Mouse (Mus musculus) lung, postnatal 0 days (tissue): ENCODE measurements around the gene Uevld.

Experiments used
- CTCF ChIP-seq: IDR thresholded peaks from 2 replicates; pipeline ENCODE4 v1.5.1; 2016; ENCODE audit warnings: antibody characterized with exemption, mild to moderate bottlenecking
- EP300 ChIP-seq: IDR thresholded peaks from 2 replicates; pipeline ENCODE4 v1.6.1; 2016; ENCODE audit warnings: antibody characterized with exemption, mild to moderate bottlenecking, control low read depth

DNA sequence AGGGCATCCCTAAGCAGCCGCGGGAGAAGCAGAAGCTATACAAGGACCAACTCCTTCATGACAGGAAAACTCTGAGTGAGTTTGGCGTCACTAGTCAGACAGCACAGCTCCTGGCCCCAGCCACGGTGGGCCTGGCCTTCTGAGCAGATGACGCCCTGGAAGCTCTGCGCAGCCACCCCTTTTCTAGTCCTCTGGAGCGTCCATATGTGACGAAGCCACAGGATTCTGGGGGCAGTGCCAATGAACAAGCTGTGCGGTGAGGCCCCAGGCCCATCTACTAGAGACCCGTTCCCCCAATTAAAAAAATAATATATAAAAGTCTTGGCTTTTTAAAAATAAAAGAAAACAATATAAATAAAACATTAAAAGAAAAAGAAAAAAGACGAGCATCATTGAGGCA is 17.1 kb upstream of the Uevld start:
- no peak for TF ChIP-seq CTCF
- no peak for TF ChIP-seq EP300
